Mouse (Mus musculus) heart, embryonic 15.5 days (tissue): ENCODE results near the gene Atg9b. TPM values are rescaled to one million over a fixed set of nuclear protein-coding genes. Genes with fewer than 3 reads are reported as not detected.

Experiments used
- ATAC-seq: fragments of 200-750 bp; cut with Nextera tagmentation; replicated peaks from 2 replicates; pipeline ENCODE4 v1.8.0; 2017; ENCODE audit warnings: low read depth, moderate TSS enrichment; ENCODE audit not compliant: insufficient number of reproducible peaks, insufficient read depth, low FRiP score
- H3K27ac ChIP-seq: fragments of 300-500 bp; sonication (generic); 2 replicates; pipeline ENCODE4 v1.5.1; 2015; ENCODE audit warnings: mild to moderate bottlenecking, inconsistent platforms
- H3K27me3 ChIP-seq: fragments of 300-500 bp; sonication (generic); 2 replicates; pipeline ENCODE4 v1.6.1; 2015; ENCODE audit warnings: inconsistent platforms
- H3K36me3 ChIP-seq: fragments of 300-500 bp; sonication (generic); 2 replicates; pipeline ENCODE4 v1.6.1; 2015; ENCODE audit warnings: mild to moderate bottlenecking, inconsistent platforms
- H3K4me1 ChIP-seq: fragments of 300-500 bp; sonication (generic); replicated peaks from 2 replicates; pipeline ENCODE4 v1.6.1; 2015; ENCODE audit warnings: inconsistent platforms
- H3K4me2 ChIP-seq: fragments of 300-500 bp; sonication (generic); 2 replicates; pipeline ENCODE4 v1.6.1; 2015; ENCODE audit warnings: inconsistent platforms, mild to moderate bottlenecking, moderate library complexity
- H3K4me3 ChIP-seq: fragments of 300-500 bp; sonication (generic); 2 replicates; pipeline ENCODE4 v1.5.1; 2015; ENCODE audit warnings: mild to moderate bottlenecking, inconsistent platforms
- H3K9ac ChIP-seq: fragments of 300-500 bp; sonication (generic); 2 replicates; pipeline ENCODE4 v1.6.1; 2015; ENCODE audit warnings: mild to moderate bottlenecking, inconsistent platforms
- H3K9me3 ChIP-seq: fragments of 300-500 bp; sonication (generic); replicated peaks from 2 replicates; pipeline ENCODE4 v1.6.1; 2016; ENCODE audit warnings: inconsistent platforms
- WGBS: fragments of 180-500 bp; shearing (Covaris S2); methylation state at CpG from one replicate; pipeline ENCODE4 v1.1.7; 2015; ENCODE audit warnings: mixed read lengths; 5-methylcytosine and 5-hydroxymethylcytosine counted together
- polyA plus RNA-seq: library from polyadenylated mRNA; unstranded; fragments of >200 nt; fragmentation: Nextera tagmentation; extraction: Ambion mirVana; gene quantifications from 2 replicates; pipeline ENCODE4 v1.2.1, GENCODE M21; 2015

Gene Atg9b
- polyA plus RNA-seq, 1 experiment from 2014 or later = 0.81 TPM

GRCm38 (mm10) chr5:24334749-24335148, 57.2 kb downstream of the Atg9b start:
- Histone ChIP-seq H3K27me3 (no peaks in the 10 kb centered on the region), H3K9ac (0 out of 2 replicates have a peak overlapping the region, but pooled peaks have one; percentile 18), H3K27ac (peak overlapping the region; percentile 8), H3K36me3 (peaks cover 23% of the 10 kb centered on the region; the same call in 1 of the 2 replicates), H3K4me1 (peaks cover 74% of the 10 kb centered on the region), H3K4me3 (no peak overlapping the region), H3K4me2 (no peak overlapping the region), H3K9me3 (no peaks in the 10 kb centered on the region)
- 10% methylated on average over 3 of the region's 3 CpGs for WGBS
- no peak for ATAC-seq

Other genes starting within 250 kb of the Atg9b start
- 10.9 and 12.1 TPM in 2 replicates for gene Nupl2, start 227.2 kb downstream of the Atg9b start, polyA plus RNA-seq
- gene Kcnh2, start 40.5 kb downstream of the Atg9b start, polyA plus RNA-seq = 21.0 and 27.2 TPM in 2 replicates
- gene Nos3, start 27.3 kb downstream of the Atg9b start, polyA plus RNA-seq = 27.9 and 30.6 TPM in 2 replicates
- 54.4 and 70.1 TPM in 2 replicates for gene Abcb8, start 1.5 kb upstream of the Atg9b start, polyA plus RNA-seq
- gene Asic3, start 21.2 kb upstream of the Atg9b start, polyA plus RNA-seq = not detected in 2 replicates
- 27.5 and 32.5 TPM in 2 replicates for gene Cdk5, start 31.4 kb upstream of the Atg9b start, polyA plus RNA-seq
- gene Slc4a2, start 31.7 kb upstream of the Atg9b start, polyA plus RNA-seq = 25.6 and 30.6 TPM in 2 replicates
- gene Fastk, start 53.1 kb upstream of the Atg9b start, polyA plus RNA-seq = 173 and 188 TPM in 2 replicates
- 17.0 and 20.0 TPM in 2 replicates for gene Tmub1, start 55.7 kb upstream of the Atg9b start, polyA plus RNA-seq
- gene Agap3, start 60.0 kb upstream of the Atg9b start, polyA plus RNA-seq = 27.9 and 35.7 TPM in 2 replicates
- gene Gbx1, start 135.1 kb upstream of the Atg9b start, polyA plus RNA-seq = not detected in 2 replicates
- 7.0 and 7.4 TPM in 2 replicates for gene Asb10, start 148.8 kb upstream of the Atg9b start, polyA plus RNA-seq
- 0.09 TPM in 1 of 2 replicates, not detected in the other for gene 4931409K22Rik, start 164.7 kb upstream of the Atg9b start, polyA plus RNA-seq
- gene Abcf2, start 185.3 kb upstream of the Atg9b start, polyA plus RNA-seq = 55.7 and 71.7 TPM in 2 replicates
- gene Chpf2, start 194.6 kb upstream of the Atg9b start, polyA plus RNA-seq = 13.1 and 18.5 TPM in 2 replicates
- gene Smarcd3, start 232.3 kb upstream of the Atg9b start, polyA plus RNA-seq = 50.9 and 57.2 TPM in 2 replicates